Mouse (Mus musculus) left cerebral cortex, postnatal 10 days (tissue): ENCODE measurements at regions not wholly inside any gene's neighbourhood (a gene's known extent, or its start where the extent isn't known, plus 50 kb on each side); places are given as distances from the start of the nearest gene placed in this dataset.
"Not testable (repeated sequence)": the region's sequence is repeated elsewhere in the genome, so short reads cannot be mapped to it uniquely, and the experiment has no call there.

Source experiments
- DNase-seq, 2 experiments: peaks; one replicate each; pipeline ENCODE4 v3.0.0; 2021 to 2022; ENCODE audit warnings: low spot score in 2 of 2, mixed read lengths in 1 of 2; ENCODE audit errors: extremely low spot score in 1 of 2
- intact Hi-C: fragments of 180-260 bp; cut with DNase I; formaldehyde crosslinking; loops from one replicate; pipeline ENCODE4 v1.15.1; 2025

DNA sequence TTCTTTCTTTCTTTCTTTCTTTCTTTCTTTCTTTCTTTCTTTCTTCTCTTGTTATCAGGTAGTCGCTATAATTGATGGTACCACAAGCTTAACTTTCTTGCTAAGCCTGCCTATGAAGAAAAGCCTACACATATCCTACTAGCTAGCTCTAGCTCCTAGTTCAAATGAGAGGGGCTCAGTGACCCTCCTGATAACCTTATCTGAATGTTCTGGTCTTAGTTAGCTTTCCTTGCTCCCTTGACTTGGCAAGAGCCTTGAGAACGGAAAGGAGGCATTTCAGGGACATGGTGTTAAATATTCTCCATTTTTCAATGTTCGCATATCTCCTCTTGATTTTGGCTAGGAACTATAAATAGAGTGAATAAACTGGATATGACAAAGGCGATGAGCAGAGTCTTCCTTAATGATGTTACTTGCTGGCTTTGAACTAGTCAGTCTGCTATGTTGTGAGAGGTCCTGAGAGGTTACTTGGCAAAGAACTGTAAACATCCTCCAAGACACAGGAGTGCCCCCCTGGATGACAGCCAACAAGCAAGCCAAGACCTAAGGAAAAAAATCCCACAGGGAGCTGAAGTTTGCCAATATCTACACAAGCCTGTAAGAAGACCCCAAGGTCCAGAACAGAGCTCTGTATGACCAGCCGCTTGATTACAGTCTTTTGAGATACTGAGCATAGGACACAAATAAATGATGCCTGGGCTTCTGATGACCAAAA lies 240.2 kb downstream of the Pros1 start:
- DNase-seq, result peak in 1 of 2 experiments; percentile 30
- intact Hi-C loops, result no loop called here

- intact Hi-C loops, result no loop called here
- DNase-seq, result no peak
Measured at GRCm38 (mm10) chr16:63102362-63102761, 248.3 kb downstream of the Pros1 start.

DNA sequence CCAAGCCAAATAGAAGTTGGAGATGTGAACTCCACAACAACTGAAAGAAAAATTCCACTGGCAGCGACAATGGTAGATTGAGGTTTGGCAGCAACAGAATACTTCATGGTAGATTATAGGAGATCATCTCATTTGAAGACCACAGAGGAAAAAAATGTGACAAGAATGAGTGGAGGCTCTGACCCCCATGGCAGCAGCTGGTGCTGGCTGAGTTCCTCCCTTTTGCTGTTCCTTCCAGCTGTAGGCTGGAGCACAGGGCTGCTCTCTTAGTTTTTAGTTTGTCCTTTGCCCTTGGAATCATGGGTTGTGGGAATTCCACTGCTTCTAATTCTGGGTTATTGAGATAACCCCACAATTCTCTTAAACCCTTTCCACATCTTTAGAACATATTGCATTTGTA lies 248.8 kb downstream of the Pros1 start:
- intact Hi-C loops, result no loop called here
- no peak for DNase-seq

DNA sequence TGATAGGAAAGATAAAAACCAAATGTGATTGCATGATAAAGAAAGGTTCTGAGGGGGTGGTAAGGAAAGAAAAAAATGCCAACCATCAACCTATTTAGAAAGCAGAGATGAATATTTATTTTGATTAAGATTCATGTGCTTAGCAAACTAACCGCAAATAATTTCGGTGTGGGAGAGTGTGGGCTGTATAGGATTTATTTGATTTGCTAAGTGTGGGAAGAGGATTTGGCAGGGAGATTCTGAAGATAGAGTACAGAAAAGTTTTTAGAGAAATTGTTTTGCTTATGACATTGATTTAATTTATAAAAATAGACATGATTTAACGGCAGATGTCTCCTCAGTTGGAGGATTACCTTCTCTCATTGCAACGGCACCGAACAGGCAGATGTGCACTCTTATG lies 250.3 kb downstream of the Pros1 start:
- intact Hi-C loops, result no loop called here

DNA sequence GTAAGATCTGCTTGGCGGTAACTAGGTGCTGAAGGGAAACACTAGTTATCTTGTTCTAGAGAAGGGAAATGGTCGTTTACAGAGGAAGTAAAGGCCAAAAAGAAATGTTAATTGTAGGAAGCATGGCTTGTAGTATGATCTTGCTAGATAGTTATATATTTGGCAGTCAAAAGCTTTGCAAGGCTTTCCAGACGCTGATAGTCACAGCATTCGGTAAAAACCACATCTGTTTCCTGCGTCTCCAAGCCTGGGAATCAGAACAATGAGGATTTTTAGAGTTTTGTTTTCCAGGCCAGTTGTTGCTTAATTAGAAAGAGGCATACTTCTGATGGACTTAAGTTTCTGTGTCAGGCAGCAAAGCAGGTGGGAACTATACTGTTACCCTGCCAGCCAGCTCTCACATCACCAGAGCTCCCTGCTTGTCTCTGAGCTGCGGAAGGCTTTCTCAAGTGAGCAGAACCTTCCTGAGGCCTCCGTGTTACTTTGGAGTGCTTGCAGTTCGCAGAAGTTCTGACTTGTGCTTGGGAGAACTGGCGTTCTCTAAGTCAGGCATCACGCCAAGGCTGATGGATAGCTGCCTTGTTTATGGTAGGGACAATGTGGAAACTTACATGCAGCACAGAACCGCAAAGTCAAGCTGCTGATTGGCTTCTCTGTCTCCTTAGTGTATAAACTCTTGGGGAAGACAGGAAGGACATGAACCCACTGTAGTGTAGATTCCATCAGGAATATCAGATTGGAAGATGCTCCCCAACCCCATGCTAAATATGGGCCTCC lies 251.0 kb downstream of the Pros1 start:
- intact Hi-C loops, result no loop called here
- DNase-seq, result no peak

More for the DNA sequence above, 250.3 kb downstream of the Pros1 start:
- DNase-seq, result no peak

- peak; percentile 16 to 60 for DNase-seq
- intact Hi-C loops, result no loop called here
Measured at GRCm38 (mm10) chr16:63116456-63116855, 262.3 kb downstream of the Pros1 start.

DNA sequence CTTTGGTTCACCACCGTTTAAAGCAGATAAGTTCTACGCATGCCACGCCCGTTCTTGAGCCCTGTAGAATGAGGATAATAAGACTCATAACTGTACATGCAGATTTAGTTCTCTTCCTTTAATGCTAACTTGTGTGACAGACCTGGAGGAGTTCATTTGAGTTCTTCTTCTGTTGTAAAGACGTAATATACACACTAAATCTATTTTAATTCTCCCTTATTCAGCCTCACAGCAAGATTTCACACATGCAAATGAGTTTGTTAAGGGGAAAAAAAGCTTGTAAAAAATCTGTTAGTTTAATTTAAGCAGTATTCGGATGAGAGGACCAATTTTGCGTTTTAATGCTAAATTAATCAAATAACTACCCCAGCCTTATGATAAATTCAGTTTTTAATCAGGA lies 264.6 kb downstream of the Pros1 start:
- DNase-seq, result no peak
- intact Hi-C loops, result no loop called here

DNA sequence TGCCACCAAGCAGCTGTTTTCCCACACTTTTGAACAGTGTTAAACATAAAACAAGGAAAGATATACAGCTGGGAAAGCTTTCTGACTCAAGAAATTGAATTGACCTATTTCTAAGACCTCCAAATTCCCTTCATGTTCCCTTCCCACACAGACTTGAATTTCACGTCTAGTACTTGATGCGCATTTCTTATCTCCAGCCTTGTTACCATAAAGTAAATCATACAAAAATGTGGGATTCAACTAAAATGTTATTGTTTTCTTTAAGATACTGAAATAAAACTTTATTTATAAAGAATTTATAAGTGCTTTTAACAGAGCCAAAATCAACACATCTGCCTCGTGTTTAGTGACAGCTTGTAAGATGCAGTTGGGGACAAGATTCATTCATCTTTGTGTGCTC lies 289.7 kb downstream of the Pros1 start:
- intact Hi-C loops, result no loop called here
- DNase-seq, result no peak

DNA sequence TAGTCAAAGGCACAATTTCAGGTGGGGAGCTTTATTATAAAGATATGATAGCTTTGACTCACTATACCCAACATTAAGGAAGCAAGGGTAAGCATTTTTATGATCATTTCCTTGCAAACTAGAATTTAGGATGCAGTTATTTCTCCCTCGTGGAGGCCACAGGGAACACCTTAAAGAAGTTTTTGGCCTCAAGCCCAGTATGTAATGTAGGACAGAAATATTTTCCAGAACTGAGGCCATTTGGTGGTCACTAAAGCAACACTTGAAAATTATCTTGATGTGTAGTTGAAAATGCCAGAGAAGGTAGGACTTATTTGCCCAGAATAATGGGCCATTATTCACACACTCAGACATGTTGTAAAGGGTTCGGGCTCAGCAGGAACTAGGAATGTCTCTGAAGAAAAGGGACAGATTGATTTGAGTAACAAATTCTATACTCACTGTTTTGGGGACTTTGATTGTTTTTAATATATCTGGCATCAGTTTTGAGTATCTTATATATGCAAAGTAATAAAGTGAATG lies 301.3 kb downstream of the Pros1 start:
- intact Hi-C loops, result no loop called here
- no peak for DNase-seq

DNA sequence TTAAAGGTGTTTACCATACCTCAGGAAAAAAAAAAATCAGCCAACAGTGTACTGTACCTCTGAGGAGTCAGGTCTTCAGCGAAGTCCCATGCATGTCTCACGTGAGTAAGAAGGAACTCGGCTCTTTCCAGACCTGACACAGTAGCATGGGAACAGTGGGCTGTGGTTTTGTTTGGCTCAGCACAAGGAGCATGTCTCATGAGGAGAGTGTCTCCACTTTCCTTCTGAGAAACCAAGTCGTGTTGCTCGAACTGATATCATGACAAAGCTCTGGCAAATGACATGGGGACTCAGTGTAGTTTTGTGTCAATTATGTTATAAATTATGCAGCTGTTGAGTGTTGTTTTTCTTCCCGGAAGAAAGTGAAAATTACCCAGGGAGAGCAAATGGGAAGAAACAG lies 316.0 kb downstream of the Pros1 start:
- intact Hi-C loops, result no loop called here
- DNase-seq, result no peak

GRCm38 (mm10) chr16:63179228-63179627 lies 325.1 kb downstream of the Pros1 start:
- intact Hi-C loops, result no loop called here
- peak in 1 of 2 experiments; percentile 9 for DNase-seq

GRCm38 (mm10) chr16:63191181-63191580 lies 337.1 kb downstream of the Pros1 start:
- intact Hi-C loops, result no loop called here

DNA sequence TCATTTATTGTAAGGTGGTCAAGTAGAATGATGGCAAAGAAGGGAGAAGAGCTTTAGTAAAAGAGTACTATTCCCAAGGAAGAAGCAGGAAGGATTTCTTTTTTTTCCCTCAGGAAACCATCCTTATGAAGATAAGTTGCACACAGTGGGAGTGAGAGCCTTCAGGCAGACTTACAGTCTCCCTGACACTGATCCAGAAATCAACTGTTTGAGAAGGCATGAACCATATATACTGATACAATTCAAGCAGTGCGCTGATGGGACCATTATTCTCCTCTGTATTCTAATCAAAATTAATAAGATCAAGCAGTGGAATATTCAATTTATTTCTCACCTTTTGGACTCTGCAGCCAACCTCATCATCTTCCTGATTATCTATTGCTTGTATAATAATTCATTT lies 337.5 kb downstream of the Pros1 start:
- intact Hi-C loops, result no loop called here
- no peak for DNase-seq

More at GRCm38 (mm10) chr16:63191181-63191580, 337.1 kb downstream of the Pros1 start:
- DNase-seq, result no peak

DNA sequence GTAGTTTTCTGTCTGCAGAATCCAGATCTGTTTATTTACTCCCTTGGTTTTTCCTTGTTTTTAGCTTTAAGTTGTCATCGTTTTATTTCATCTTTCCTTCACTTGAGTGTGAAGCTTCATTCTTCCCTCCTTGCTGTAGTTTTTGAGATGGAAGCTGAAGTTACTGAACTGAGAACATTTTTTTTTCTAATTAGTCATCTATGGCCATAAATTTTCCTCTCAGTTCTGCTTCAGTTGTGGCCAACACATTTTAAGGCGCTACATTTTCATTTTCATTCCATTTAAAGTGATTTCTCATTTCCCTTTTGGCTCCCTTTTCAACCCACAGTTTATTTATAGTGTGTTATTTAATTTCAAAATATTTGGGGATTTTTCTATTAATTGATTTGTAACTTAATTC lies 340.5 kb downstream of the Pros1 start:
- intact Hi-C loops, result no loop called here
- no peak for DNase-seq

GRCm38 (mm10) chr16:63213471-63213870 lies 359.4 kb downstream of the Pros1 start:
- DNase-seq, intact Hi-C loops: not testable (repeated sequence)

DNA sequence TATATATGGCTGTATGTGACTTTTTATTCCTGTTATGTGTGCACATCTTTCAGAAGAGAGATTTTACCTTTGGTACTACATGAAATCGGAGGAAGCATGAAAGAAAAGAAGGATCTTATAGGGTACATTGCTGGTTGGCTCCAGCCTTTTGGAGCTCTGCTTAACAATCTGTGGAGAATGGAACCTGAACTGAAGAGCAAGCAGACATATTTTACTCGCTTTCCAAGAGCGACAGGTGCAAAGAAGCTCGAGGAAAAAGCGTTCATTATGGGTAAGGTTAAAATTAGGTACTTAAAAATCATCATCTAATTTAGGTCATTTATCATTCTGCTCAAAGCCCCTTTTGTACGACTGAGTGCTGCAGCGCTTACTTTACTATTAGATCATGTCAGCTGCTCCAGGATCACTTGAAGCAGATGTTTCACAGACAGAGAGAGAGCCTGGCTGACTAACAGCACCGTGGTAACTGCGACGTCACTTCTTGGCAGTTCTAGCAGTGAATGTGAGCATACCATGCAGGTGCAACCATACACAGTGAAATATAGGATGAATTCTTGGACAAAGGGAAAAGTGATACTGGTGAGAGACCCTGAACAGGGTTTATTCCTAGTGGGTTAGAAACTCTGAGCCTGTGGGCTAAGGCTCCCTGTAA lies 366.2 kb downstream of the Pros1 start:
- DNase-seq, result peak in 1 of 2 experiments; percentile 13
- intact Hi-C loops, result loop anchor here (10.0 kb wide), 1 partner anchor 1524 kb away; no protein-coding TSS in a partner anchor

DNA sequence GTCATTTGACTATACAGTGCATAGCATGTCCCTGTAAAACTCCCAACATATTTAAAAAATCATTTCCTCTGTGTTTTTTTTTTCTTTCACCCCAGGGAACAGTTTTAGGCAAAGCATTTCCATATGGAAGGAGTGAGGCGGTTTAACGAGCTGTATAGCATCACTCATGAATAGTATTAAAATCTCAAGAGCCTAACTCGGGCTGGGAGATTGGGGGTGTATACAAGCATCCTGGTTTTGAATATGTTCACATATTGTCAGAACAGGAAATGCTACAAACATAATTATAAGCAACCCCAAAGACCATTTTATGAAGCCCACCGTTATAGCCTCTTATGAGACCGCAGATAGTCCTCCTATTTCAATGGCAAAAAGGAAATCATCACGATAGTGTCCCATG lies 370.5 kb downstream of the Pros1 start:
- intact Hi-C loops, result loop anchor here (10.0 kb wide), 1 partner anchor 1520 kb away; no protein-coding TSS in a partner anchor
- DNase-seq, result no peak

DNA sequence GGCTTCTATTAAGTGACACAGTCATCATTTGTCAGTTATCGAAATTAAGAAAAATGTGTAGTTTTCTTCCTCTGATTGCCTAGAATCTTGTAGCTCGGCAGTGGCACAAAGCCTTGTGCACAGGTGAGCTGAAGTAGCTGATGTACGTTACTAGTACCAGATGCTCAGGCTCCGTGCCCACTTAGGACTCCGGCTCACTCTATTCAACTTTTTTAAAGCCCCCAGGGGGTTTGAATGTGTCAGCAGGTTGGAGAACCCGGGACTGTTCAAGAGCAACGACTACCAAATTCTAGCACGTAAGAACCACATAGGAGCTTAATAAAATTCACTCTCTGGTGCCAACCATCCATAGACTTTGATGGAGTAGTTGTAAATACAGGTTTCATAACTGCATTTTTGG lies 371.0 kb downstream of the Pros1 start:
- DNase-seq, result no peak
- intact Hi-C loops, result loop anchor here (10.0 kb wide), 1 partner anchor 1520 kb away; no protein-coding TSS in a partner anchor

- intact Hi-C loops, result loop anchor here (10.0 kb wide), 1 partner anchor 1516 kb away; no protein-coding TSS in a partner anchor
- no peak for DNase-seq
Measured at GRCm38 (mm10) chr16:63229135-63229534, 375.0 kb downstream of the Pros1 start.
